Mouse (Mus musculus): ENCODE data around the gene Zfp692.

Gene Zfp692

GRCm38 (mm10) chr11:58307411-58308080 lies 677 bp downstream of the Zfp692 start:
- ATAC-seq (ENCODE audit: low TSS enrichment): peak; percentile 44

GRCm38 (mm10) chr11:58308661-58309060 lies 1.8 kb downstream of the Zfp692 start:
- no peak for ATAC-seq (ENCODE audit: low TSS enrichment)

- peak; percentile 45; the same call in 1 of the 2 replicates for ATAC-seq (ENCODE audit: low TSS enrichment)
These were observed 7.2 kb downstream of the Zfp692 start for GRCm38 (mm10) chr11:58314069-58314468.

- ATAC-seq (ENCODE audit: low TSS enrichment): no peak
These were observed 8.8 kb downstream of the Zfp692 start for GRCm38 (mm10) chr11:58315536-58316168.

GRCm38 (mm10) chr11:58316344-58316743 lies 9.5 kb downstream of the Zfp692 start:
- ATAC-seq (ENCODE audit: low TSS enrichment): no peak

- ATAC-seq (ENCODE audit: low TSS enrichment): no peak
These were observed 10.0 kb downstream of the Zfp692 start for GRCm38 (mm10) chr11:58316768-58317390.

- ATAC-seq (ENCODE audit: low TSS enrichment): peak; percentile 90
These were observed 16.1 kb downstream of the Zfp692 start for GRCm38 (mm10) chr11:58322824-58323569.

GRCm38 (mm10) chr11:58323570-58324340 lies 16.9 kb downstream of the Zfp692 start:
- peak; percentile 6; the same call in 1 of the 2 replicates for ATAC-seq (ENCODE audit: low TSS enrichment)

- ATAC-seq (ENCODE audit: low TSS enrichment): no peak
These were observed 17.9 kb downstream of the Zfp692 start for GRCm38 (mm10) chr11:58324614-58325229.

GRCm38 (mm10) chr11:58326781-58327180 lies 19.9 kb downstream of the Zfp692 start:
- ATAC-seq (ENCODE audit: low TSS enrichment): no peak

GRCm38 (mm10) chr11:58329906-58330275 lies 23.0 kb downstream of the Zfp692 start:
- ATAC-seq (ENCODE audit: low TSS enrichment): peak; percentile 45

- ATAC-seq (ENCODE audit: low TSS enrichment): peak; percentile 95
These were observed 23.6 kb downstream of the Zfp692 start, which contains the start of the genes Zfp672 and Sh3bp5l for GRCm38 (mm10) chr11:58330276-58331148. TSS of gene Zfp672 (minus strand) at chr11:58330339. TSS of gene Sh3bp5l (plus strand) at chr11:58330724.

GRCm38 (mm10) chr11:58331149-58331495 lies 24.3 kb downstream of the Zfp692 start:
- ATAC-seq (ENCODE audit: low TSS enrichment): 0 out of 2 replicates have a peak, but pooled peaks have one; percentile 2

GRCm38 (mm10) chr11:58331546-58331945 lies 24.7 kb downstream of the Zfp692 start:
- no peak for ATAC-seq (ENCODE audit: low TSS enrichment)

GRCm38 (mm10) chr11:58334746-58335145 lies 27.9 kb downstream of the Zfp692 start:
- ATAC-seq (ENCODE audit: low TSS enrichment): no peak

- no peak for ATAC-seq (ENCODE audit: low TSS enrichment)
These were observed 39.9 kb downstream of the Zfp692 start for GRCm38 (mm10) chr11:58346745-58347144.

- no peak for ATAC-seq (ENCODE audit: low TSS enrichment)
These were observed 43.8 kb downstream of the Zfp692 start for GRCm38 (mm10) chr11:58350628-58351027.

- no peak for ATAC-seq (ENCODE audit: low TSS enrichment)
These were observed 44.3 kb downstream of the Zfp692 start for GRCm38 (mm10) chr11:58351179-58351578.

- ATAC-seq (ENCODE audit: low TSS enrichment): no peak
These were observed 46.0 kb downstream of the Zfp692 start for GRCm38 (mm10) chr11:58352681-58353548.

Data from frontal cortex, adult (tissue).